Mouse (Mus musculus): Measurements from ENCODE around the gene Prpf40b. TPM values are rescaled to one million over a fixed set of nuclear protein-coding genes. Genes with fewer than 3 reads are reported as not detected.
"Not testable (repeated sequence)": the region's sequence is repeated elsewhere in the genome, so short reads cannot be mapped to it uniquely, and the experiment has no call there.

Prpf40b gene
- 100 to 1,000 TPM in 1 of 2 experiments, 10 to 100 TPM in 1; 81.5 to 116 TPM for total RNA-seq (2021)

- peak; percentile 87 to 95 for DNase-seq (ENCODE audit: extremely low spot score in 1 of 2, low spot score in 1 of 2)
These were observed at the start of gene Prpf40b for GRCm38 (mm10) chr15:99294813-99295374. Gene Prpf40b (plus strand): TSS chr15:99295087.

DNA sequence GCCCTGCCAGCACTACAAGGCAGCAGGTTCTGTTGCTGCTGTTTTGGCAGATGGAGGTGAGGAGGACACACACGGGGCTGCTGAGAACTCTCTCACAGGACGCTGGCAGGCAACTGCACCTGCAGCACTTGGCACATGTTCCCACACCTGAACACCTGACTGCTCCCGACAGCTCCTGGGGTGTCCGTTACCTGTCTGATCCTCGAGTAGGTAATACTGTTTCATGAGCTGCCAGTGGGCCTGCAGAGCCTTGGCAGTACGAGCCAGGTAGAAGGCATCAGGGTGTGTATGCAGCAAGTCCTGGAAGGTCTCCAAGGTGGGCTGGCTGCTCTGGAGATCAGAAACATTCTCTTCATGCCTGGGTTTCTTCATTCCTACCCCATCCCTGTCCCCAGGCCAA is 48.2 kb upstream of the Prpf40b start:
- DNase-seq (ENCODE audit: extremely low spot score in 1 of 2, low spot score in 1 of 2), result not testable (repeated sequence)

DNA sequence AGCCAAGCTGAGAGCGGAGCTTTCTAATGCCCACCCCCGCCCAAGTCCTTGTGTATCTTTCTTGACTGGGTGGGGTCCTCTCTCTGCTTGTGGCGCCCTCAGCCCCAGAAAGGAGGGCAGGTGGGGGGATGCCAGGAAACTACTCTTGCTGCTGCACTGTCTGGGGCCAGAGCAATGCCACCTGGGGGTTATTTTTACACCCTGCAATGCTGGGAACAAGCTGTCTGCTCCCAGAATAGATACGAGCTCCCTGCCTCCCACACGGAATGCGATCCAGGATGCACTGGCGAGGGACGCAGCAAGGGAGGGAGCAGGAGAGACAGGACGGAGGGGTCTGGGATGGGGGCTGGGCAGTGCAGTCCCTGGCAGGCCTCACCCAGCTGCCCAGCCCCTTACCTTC is 45.9 kb upstream of the Prpf40b start:
- DNase-seq (ENCODE audit: extremely low spot score in 1 of 2, low spot score in 1 of 2), result peak in 1 of 2 experiments; percentile 39

DNA sequence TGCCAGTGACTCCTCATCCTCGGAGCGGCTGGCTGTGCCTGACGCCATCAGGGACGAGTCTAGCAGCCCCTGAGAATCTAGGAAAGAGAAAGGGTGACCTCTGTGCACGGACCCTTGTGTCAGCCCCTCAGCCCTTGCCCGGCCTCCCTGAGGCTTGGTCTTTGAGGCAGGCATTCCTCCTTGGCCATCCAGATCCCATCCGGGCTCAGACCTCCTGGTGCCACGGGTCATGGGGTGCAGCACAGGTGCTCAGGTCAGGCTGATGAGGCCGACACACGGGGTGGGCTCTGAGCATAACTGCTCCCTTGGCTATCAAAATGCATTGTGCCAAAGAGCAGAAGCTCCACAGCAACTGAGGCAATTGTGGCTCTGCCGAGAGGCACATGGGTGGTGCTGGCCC is 44.9 kb upstream of the Prpf40b start:
- no peak for DNase-seq (ENCODE audit: extremely low spot score in 1 of 2, low spot score in 1 of 2)

- DNase-seq (ENCODE audit: extremely low spot score in 1 of 2, low spot score in 1 of 2), result not testable (repeated sequence)
These were observed 43.8 kb upstream of the Prpf40b start for GRCm38 (mm10) chr15:99251111-99251510.

DNA sequence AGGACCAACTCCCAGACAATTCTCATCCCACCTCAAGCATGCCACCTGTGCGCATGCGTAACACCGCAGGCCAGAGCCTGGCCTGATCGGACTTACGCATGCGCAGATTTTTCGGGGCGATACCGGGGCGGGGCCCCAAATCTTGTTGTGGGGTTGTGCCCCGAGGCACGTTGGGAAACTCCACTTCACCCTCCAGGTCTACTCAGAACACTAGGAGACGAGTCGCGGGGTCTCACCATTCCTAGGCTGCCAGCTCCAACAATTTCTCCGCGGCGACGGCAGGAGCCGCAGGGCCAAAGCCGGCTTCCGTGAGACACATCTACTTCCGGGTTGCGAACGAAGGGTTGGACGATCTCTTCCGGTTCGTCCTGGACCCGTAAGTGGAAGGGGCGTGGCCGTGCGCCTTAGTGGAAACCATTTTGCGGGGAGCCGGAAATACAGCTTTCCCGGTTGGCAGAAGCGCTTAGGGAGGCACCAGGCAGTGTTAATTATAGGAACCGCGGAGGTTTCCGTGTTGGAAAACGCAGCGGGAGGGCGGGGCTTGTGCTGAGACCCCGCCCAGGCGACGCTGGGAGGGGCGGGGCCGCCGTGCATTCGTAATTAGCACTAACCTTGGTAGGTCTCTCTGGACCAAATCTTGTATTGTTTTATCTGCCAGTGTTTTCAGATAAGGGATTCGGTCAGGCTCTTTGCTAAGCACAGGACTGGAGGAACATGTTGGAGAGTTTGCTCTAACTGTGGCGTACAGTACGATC is 43.1 kb upstream of the Prpf40b start, which contains the start of gene Mcrs1:
Gene Mcrs1 (minus strand): TSS at position 336 of the 755 bp plus-strand sequence.
- DNase-seq (ENCODE audit: extremely low spot score in 1 of 2, low spot score in 1 of 2), result peak; percentile 89 to 92

DNA sequence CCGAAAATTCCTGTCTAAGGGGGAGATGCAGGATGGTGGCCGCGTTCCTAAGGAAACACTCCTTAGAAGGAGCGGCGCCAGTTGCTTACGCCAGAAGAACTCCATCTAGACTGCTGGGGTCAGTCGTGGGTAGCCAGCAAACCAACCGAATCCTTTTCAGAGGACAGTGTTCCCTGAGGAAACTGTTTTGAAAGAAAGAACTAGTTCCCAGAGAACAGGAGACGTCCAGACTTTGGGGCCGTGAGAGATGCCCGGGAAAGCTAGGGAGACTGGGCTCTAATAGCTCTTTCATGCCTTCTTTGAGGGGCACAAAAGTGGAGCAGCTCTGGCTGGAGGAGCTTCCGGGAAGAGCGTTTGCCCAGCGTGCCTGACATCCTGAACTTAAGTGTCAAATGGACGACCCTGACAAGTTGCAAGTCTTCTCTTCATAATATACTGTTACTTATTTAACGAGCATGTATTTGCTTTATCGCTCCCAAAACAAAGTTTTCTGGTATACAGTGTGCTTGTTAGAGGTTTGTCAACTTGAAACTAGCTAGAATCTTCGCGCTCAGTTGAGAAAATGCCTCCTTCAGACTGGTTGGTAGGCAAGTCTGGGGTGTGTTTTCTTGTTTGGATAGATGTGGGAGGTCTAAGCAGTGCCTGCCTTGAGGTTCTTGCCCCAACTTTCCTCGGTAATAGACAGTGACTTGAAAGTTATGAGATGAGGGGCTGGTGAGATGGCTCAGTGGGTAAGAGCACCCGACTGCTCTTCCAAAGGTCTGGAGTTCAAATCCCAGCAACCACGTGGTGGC is 42.3 kb upstream of the Prpf40b start:
- DNase-seq (ENCODE audit: extremely low spot score in 1 of 2, low spot score in 1 of 2), result no peak

DNA sequence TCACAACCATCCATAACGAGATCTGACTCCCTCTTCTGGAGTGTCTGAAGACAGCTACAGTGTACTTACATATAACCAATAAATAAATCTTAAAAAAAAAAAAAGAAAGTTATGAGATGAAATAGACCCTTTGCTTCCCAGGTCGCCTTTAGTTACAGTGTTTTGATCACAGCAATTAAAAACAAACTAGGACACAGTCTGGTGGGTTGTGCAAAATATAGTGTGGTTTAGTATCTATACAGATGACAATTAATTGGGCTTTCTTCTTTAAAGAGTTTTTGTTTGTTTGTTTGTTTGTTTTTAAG is 41.8 kb upstream of the Prpf40b start:
- not testable (repeated sequence) for DNase-seq (ENCODE audit: extremely low spot score in 1 of 2, low spot score in 1 of 2)

- no peak for DNase-seq (ENCODE audit: extremely low spot score in 1 of 2, low spot score in 1 of 2)
These were observed 41.1 kb upstream of the Prpf40b start for GRCm38 (mm10) chr15:99253772-99254171.

GRCm38 (mm10) chr15:99254477-99255005 is 40.3 kb upstream of the Prpf40b start:
- no peak for DNase-seq (ENCODE audit: extremely low spot score in 1 of 2, low spot score in 1 of 2)

- no peak for DNase-seq (ENCODE audit: extremely low spot score in 1 of 2, low spot score in 1 of 2)
These were observed 39.6 kb upstream of the Prpf40b start for GRCm38 (mm10) chr15:99255241-99255749.

- no peak for DNase-seq (ENCODE audit: extremely low spot score in 1 of 2, low spot score in 1 of 2)
These were observed 35.6 kb upstream of the Prpf40b start for GRCm38 (mm10) chr15:99259167-99259729.

GRCm38 (mm10) chr15:99259730-99260252 is 35.1 kb upstream of the Prpf40b start:
- peak in 1 of 2 experiments; percentile 26 for DNase-seq (ENCODE audit: extremely low spot score in 1 of 2, low spot score in 1 of 2)

DNA sequence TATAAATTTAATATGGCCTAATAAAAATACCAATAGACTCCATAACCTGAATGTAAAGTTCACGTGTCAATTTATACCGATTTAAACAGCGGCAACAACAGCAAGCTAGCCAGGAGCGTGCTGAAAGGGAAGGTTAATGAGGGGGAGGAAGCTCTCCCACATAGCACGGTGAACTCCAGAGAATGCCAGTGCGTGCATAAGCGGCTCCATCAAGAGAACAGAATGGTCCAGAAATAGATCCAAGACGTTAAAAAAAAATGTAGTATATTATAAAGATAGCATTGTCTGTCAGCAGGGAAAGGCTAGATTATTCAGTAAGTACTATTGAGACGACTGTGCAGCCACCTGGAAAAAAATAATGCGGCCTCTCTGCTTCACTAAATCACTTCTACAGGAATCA is 32.2 kb upstream of the Prpf40b start:
- no peak for DNase-seq (ENCODE audit: extremely low spot score in 1 of 2, low spot score in 1 of 2)

DNA sequence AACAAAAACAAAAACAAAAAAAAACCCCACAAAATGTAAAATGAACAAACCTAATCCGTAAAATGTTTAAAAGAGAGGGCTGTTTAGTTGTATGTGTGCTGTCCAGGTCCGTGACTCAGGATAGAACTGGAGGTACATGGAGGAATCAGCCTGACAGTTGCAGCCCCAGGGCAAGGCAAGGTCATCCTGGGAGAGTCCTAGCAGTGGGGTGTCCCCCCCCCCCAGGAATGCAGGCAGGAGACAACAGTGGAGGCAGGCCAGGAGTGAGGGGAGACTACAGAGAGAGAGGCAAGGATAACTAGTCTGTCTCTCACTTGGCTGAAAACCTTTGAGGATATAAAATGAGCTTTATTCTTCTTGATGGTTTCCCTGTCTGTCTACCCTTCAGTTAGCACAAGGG is 30.5 kb upstream of the Prpf40b start:
- no peak for DNase-seq (ENCODE audit: extremely low spot score in 1 of 2, low spot score in 1 of 2)

DNA sequence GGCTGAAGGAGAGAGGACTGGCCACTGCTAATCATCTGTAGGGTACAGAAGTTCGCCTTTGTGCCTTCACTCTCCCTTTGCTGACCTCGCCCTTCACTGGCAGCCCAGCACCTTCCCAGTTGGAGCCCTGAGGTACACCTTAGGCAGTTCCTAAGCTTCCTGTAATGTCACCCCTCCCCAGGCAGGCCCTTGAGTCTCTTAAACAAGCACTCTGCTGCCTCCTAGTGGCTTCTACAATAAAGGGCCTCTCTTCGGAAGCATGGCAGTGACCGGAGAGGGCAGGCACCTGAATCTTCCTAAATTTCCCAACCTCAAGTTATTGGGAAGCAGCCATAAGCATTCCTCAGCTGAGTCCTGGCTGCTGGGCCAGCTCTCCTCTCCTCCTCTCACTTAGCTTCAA is 29.2 kb upstream of the Prpf40b start:
- peak in 1 of 2 experiments; percentile 59 for DNase-seq (ENCODE audit: extremely low spot score in 1 of 2, low spot score in 1 of 2)

- no peak for DNase-seq (ENCODE audit: extremely low spot score in 1 of 2, low spot score in 1 of 2)
These were observed 18.8 kb upstream of the Prpf40b start for GRCm38 (mm10) chr15:99276095-99276494.

GRCm38 (mm10) chr15:99278271-99278670 is 16.6 kb upstream of the Prpf40b start:
- DNase-seq (ENCODE audit: extremely low spot score in 1 of 2, low spot score in 1 of 2), result no peak

DNA sequence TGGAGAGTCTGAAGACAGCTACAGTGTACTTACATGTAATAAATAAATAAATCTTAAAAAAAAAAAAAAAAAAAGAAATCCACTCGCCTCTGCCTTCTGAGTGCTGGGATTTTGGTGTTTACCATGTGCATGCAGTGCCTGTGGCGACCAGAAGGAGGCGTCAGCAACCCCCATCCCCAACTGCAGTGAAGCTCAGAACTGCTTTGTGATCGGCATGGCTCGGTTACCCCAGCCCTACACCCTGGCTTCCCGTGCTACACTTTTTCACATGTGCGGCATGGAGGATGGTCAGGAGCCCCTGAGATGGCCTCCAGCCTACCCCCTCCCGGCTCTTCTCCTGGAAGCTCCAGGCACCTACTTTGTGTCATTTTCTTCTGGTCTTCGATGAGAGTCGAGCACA is 11.4 kb upstream of the Prpf40b start:
- no peak for DNase-seq (ENCODE audit: extremely low spot score in 1 of 2, low spot score in 1 of 2)

DNA sequence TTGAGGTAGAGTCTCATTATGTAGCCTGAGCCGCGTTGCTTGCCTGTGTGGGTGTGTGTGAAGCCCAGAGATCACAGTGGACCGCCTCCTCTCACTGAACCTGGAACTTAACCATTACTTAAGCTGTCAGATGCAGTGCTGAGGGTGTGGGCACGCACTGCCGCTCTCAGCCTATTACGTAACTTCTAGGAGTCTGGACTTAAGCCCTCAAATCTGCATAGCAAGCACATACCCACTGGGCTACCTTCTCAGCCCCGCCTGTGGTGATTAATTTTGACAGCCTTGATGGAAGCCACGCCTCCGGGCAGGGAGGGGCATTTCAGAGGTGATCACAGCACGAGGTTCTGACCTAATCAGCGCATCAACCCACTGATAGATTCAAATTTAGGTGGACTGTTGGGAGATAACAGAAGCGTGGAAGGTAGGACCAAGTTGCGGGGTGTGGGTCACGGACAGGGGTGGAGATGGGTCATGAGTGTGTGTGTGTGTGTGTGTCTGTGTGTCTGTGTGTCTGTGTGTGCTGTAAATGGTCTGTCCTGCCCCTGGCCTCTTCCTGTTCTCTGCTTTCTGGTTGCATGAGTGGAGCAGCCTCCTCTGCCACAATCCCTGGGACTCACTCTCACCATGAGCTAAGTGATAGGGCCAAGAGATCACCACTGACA is 10.2 kb upstream of the Prpf40b start:
- no peak for DNase-seq (ENCODE audit: extremely low spot score in 1 of 2, low spot score in 1 of 2)
